Mouse (Mus musculus) cerebellum, adult 2 months (tissue): ENCODE measurements around the gene Ehbp1l1. TPM values are rescaled to one million over a fixed set of nuclear protein-coding genes. Genes with fewer than 3 reads are reported as not detected.

ENCODE experiments used
- DNase-seq, 2 experiments: peaks; one replicate each; pipeline ENCODE4 v3.0.0; 2021
- H3K27ac ChIP-seq: fragments of 200-500 bp; 2 replicates; pipeline ENCODE4 v1.5.1; 2012; ENCODE audit warnings: low read length, control low read depth, inconsistent platforms; ENCODE audit not compliant: insufficient read depth
- H3K27me3 ChIP-seq: fragments of 200-500 bp; 2 replicates; pipeline ENCODE4 v1.6.1; 2012; ENCODE audit warnings: inconsistent platforms, mild to moderate bottlenecking, low read length, moderate library complexity; ENCODE audit not compliant: control insufficient read depth, insufficient read depth
- H3K4me1 ChIP-seq: fragments of 200-500 bp; 2 replicates; pipeline ENCODE4 v1.6.1; 2011; ENCODE audit warnings: low read length; ENCODE audit not compliant: control insufficient read depth, insufficient read depth
- H3K4me3 ChIP-seq: fragments of 200-500 bp; replicated peaks from 2 replicates; pipeline ENCODE3; 2011; ENCODE audit warnings: mild to moderate bottlenecking, low read depth, low read length, control low read depth; ENCODE audit not compliant: insufficient read depth
- CTCF ChIP-seq: fragments of 200-500 bp; IDR thresholded peaks from 2 replicates; pipeline ENCODE4 v1.5.1; 2011; ENCODE audit warnings: low read depth, mild to moderate bottlenecking, control low read depth, low read length, moderate library complexity, borderline replicate concordance; ENCODE audit not compliant: insufficient read depth
- POLR2A ChIP-seq: fragments of 200-500 bp; IDR thresholded peaks from 2 replicates; pipeline ENCODE4 v1.6.1; 2011; ENCODE audit warnings: low read length, control low read depth, borderline replicate concordance; ENCODE audit not compliant: insufficient read depth
- WGBS: fragments of 180-500 bp; shearing (Covaris S2); methylation state at CpG from one replicate; pipeline ENCODE4 v1.1.7; 2018; 5-methylcytosine and 5-hydroxymethylcytosine counted together
- polyA plus RNA-seq: library from polyadenylated mRNA; depleted of rRNA; stranded (reverse); fragments of >200 nt; gene quantifications from 2 replicates; pipeline ENCODE4 v1.2.3, GENCODE M21; 2012

Ehbp1l1 gene
- polyA plus RNA-seq, 1 experiment = 13.1 TPM

DNA sequence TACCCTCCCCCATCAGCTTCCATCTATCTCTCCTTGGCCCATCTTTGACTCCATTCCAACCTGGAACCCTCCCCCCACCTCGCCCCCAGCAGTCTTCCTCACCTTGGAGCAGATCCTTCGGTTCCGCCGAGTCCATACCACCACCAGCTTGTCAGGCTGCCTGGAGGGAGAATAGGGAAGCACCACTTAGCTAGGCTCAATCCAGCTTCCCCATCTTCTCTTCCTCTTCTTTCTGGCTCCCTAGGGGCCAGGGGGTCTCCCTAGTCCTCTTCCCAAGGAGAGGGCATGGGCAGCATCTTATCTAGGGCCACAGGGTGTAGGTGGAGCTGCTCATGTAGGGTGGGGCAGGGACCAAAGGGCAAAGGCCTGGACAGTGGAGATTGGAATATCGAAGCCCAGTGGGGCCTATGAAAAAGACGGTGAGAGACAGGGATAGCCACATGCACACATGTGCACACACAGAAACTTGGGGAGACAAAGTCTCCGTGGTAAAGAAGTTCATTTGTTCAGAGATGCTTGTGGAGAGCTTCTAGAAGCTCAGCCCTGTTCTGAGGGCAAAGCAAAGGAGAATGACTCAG is 3.2 kb downstream of the Ehbp1l1 start:
- Histone ChIP-seq H3K4me1 (peaks cover 8% of the 10 kb centered on the region; the same call in 1 of the 2 replicates), H3K27ac (no peak overlapping the region), H3K4me3 (no peak overlapping the region), H3K27me3 (no peaks in the 10 kb centered on the region)
- TF ChIP-seq POLR2A (no peak), CTCF (no peak)
- DNase-seq = no peak
- 90% methylated on average over 7 of the region's 7 CpGs for WGBS

DNA sequence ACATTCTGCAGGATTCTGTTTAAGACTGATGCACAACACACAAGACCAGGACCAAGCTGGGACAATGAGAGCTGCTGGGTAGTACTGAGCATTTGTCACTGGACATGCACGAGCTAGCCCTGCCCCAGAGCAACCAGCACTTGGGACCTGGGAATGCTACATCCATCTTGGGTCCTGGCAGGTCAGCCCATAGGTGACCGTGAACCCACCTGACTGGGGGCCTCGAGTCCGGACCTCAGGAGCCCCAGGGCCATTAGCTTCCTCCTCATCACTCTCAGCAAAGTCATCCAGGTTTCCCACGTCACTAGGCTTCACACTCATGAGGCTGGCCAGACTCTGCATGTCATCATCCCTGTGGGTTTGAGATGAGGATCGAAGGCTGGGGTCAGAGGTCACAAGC is 4.9 kb downstream of the Ehbp1l1 start:
- DNase-seq = no peak
- Histone ChIP-seq H3K27me3 (no peaks in the 10 kb centered on the region), H3K4me3 (no peak overlapping the region), H3K4me1 (peaks cover 4% of the 10 kb centered on the region; the same call in 1 of the 2 replicates), H3K27ac (no peak overlapping the region)
- no peak for TF ChIP-seq POLR2A
- TF ChIP-seq CTCF = no peak
- WGBS = 90% methylated on average over 6 of the region's 6 CpGs

DNA sequence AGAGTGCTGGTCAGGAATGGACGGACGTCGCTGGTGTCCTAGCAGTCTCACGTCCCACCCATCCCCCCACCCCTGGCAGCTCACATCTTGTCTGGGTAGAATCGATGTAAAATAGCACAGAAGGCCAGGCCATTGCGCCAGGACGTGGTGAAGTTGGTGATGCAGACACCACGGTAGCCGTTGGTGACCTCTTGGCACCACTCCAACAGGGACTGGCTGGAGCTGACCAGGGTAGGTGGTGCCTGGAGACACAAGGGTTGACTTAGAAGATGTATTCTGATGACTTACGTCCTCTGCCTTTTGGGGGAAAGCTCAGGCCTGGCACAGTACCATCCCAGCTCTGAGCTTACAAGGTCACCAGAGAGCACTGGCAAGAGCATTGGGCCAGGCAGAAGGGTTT is 9.2 kb downstream of the Ehbp1l1 start:
- Histone ChIP-seq H3K4me3 (no peak overlapping the region), H3K27ac (no peak overlapping the region), H3K4me1 (peaks cover 9% of the 10 kb centered on the region), H3K27me3 (no peaks in the 10 kb centered on the region)
- 37% methylated on average over 10 of the region's 10 CpGs for WGBS
- no peak for TF ChIP-seq CTCF
- TF ChIP-seq POLR2A = no peak
- DNase-seq = no peak

DNA sequence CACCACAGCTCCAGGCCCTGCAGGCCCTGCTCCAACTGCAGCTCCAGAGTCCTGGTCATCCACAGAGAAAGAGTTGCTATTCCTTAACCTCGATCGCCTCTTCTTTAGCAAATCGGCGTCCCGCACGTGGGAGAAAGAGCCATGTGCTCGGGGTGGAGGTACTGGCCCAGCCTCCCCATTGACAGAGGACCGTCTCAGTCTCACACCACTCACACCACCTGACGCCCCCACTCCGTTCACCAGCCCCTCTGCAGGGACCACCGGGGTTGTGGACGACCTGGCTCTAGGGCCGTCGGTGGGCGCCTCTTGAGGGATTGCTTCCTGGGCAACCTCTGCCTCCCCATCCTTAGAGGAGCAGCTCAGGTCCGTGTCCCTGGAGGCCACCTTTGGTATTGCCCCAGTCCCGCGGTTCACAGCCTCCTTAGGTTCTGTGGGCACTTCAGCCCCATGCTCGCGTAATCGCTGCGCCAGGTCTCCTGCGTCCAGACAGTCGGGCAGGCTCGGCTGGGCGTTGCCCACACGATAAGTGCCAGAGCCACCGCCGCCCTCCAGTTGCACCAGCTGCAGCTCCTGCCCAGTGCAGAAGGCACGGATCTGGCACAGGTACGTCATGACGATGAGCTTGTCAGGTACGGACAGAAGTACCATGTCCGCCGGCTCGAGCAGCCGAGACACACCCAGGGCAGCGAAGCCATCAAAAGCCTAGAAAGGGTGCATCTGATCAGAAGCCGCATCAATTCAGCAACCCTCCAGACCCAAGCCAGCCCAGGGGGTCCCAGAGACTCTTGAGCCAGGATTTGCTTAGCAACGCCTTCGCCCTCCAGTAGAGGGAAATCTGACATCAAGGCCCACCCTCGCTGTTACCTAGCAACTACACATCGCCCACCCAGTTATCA is 10.1 kb downstream of the Ehbp1l1 start:
- H3K4me1 ChIP-seq = peaks cover 9% of the 10 kb centered on the region
- peak overlapping the region; percentile 37 for H3K4me3 ChIP-seq
- DNase-seq = peak; percentile 43 to 55
- TF ChIP-seq POLR2A (no peak), CTCF (peak; percentile 45; the same call in 1 of the 2 replicates)
- 32% methylated on average over 43 of the region's 43 CpGs for WGBS
- no peaks in the 10 kb centered on the region for H3K27me3 ChIP-seq
- no peak overlapping the region for H3K27ac ChIP-seq

DNA sequence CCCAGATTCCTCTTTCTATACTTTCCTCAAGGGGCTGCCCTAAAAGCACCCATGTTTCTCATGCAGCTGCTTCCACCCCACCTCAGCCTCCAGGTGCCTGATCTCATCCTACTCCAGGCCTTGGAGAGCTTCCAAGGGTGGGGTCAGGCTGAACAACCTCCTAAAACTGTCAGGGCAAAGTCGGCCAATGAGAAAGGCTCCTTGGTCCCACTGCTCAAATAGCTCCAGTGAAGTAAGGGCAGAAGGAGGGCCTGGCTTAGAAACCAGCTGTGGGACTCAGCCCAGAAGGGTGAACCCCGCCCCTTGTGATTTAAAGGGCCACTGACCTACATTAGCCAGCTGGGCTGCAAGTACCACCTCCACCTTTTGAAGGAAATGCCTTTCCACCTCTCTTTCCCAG is 12.4 kb downstream of the Ehbp1l1 start:
- TF ChIP-seq CTCF (no peak), POLR2A (no peak)

DNA sequence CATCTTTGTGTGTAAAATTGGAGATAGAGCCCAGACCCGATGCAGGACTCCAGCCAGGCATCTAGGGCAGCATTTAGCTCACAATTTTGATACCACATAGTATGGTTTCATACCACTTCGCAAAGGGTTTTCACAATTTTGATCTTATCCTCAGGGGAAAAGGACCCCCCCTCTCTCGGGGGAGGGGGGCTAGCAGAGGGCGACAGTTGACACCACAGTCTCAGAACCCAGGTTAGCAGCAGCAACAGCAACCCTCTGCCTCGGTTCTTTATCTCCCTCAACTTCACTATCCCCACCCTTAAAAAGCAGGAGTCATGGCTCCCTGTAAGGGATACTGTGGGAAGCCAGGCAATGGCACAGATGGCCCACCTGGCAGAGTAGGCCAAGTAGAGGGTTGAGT is 12.9 kb downstream of the Ehbp1l1 start:
- DNase-seq = no peak
- Histone ChIP-seq H3K4me1 (peaks cover 9% of the 10 kb centered on the region), H3K4me3 (no peak overlapping the region), H3K27ac (no peak overlapping the region), H3K27me3 (no peaks in the 10 kb centered on the region)
- TF ChIP-seq POLR2A = no peak
- TF ChIP-seq CTCF = no peak
- WGBS = 70% methylated on average over 5 of the region's 5 CpGs

More for the DNA sequence above, 12.4 kb downstream of the Ehbp1l1 start:
- 18% methylated on average over 2 of the region's 2 CpGs for WGBS
- Histone ChIP-seq H3K27ac (no peak overlapping the region), H3K4me1 (peaks cover 9% of the 10 kb centered on the region), H3K4me3 (no peak overlapping the region), H3K27me3 (no peaks in the 10 kb centered on the region)
- no peak for DNase-seq

DNA sequence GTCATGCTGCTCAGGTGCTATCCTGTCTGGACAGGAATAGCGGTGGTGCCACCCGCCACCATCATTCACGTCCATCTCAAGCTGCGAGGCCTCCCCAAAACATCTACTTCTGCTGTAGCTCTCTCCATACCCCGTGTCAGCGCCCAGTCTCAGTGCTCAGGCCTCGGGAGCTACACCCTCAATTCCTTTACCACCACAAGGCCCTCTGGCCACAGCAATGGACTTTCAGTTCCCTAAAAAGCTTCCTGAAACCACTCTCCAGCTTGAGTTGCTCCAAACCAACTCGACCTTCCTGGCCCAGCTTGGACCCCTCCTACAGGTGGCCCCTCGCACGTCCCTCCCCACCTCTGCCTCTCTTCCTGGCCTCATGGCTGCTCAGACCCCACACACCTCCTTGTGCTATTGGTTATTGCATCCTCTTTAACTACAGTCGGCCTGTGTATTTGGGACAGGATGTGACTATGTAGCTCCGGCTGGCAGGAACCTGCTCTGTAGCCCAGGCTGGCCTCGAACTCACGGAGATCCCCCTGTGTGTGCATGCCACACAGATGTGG is 14.1 kb downstream of the Ehbp1l1 start:
- no peaks in the 10 kb centered on the region for H3K27me3 ChIP-seq
- 93% methylated on average over 14 of the region's 14 CpGs for WGBS
- TF ChIP-seq CTCF (no peak), POLR2A (no peak)
- H3K4me1 ChIP-seq = peaks cover 8% of the 10 kb centered on the region
- H3K4me3 ChIP-seq = no peak overlapping the region
- no peak overlapping the region for H3K27ac ChIP-seq
- DNase-seq = no peak
